14 mouse cellular contexts compared by ENCODE assay signal in the genomic region with DNA sequence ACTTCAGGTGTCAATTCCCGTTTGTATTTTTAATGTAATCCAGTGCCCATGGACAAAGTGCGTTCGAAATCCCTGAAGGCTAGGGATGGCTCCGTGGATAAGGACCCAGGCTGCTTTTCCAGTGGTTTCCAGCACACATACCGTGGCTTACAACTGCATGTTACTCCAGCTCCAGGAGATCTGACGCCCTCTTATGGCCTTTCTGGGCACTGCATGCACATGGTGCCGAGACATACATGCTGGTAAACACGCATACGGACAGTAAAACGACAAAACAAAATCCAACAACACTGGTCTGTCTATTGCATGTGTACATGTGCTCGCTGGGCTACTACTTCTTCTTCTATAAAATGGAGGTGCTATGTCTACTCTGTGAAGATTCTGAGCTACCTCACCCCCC.
DNase-seq lines count a peak whose midpoint lies in the region; ATAC-seq and TF ChIP-seq lines count a peak whose summit lies in the region.
"Had no signal": no experiment of that assay in that cellular context is flagged by ENCODE, and none has a peak within 500 bp of the region (broad histone marks: within the 10 kb centered on the region; RNA-seq: fewer than 3 reads in every experiment).

No protein-coding gene starts in this region.

- no peak overlapping the region for H3K4me2 ChIP-seq in heart, embryonic 13.5 days
- H3K4me2 ChIP-seq in embryonic facial prominence, embryonic 14.5 days (ENCODE audit: low read depth, low read length), result no peak overlapping the region
- H3K4me2 ChIP-seq in forebrain, embryonic 11.5 days (ENCODE audit: low read depth, low read length, severe bottlenecking), result no peak overlapping the region
- H3K4me2 ChIP-seq: embryonic facial prominence, embryonic 12.5 days; intestine, embryonic 15.5 days; neural tube, embryonic 12.5 days had no signal

- no peaks in the 10 kb centered on the region for H3K27me3 ChIP-seq in heart, embryonic 13.5 days (replicated peaks)
- H3K27me3 ChIP-seq in embryonic facial prominence, embryonic 14.5 days (replicated peaks; ENCODE audit: control insufficient read depth, insufficient read depth, low read length), result no peaks in the 10 kb centered on the region
- H3K27me3 ChIP-seq in forebrain, embryonic 11.5 days (ENCODE audit: control insufficient read depth, insufficient read depth, low read length), result no peaks in the 10 kb centered on the region
- H3K27me3 ChIP-seq: embryonic facial prominence, embryonic 12.5 days; intestine, embryonic 15.5 days; neural tube, embryonic 12.5 days had no signal

- peaks cover 44% of the 10 kb centered on the region for H3K4me1 ChIP-seq in heart, embryonic 13.5 days
- peaks cover 3% of the 10 kb centered on the region; the same call in 1 of the 2 replicates for H3K4me1 ChIP-seq in lung, adult 2 months (ENCODE audit: control insufficient read depth, insufficient read depth, low read length)
- no peaks in the 10 kb centered on the region for H3K4me1 ChIP-seq in ES-E14 (ENCODE audit: control insufficient read depth in 2 of 2, insufficient read depth in 2 of 2, low read length in 2 of 2, poor library complexity in 1 of 2)
- H3K4me1 ChIP-seq in embryonic facial prominence, embryonic 14.5 days (ENCODE audit: control insufficient read depth, insufficient read depth, low read length), result peaks cover 40% of the 10 kb centered on the region
- no peaks in the 10 kb centered on the region for H3K4me1 ChIP-seq in forebrain, embryonic 11.5 days (replicated peaks; ENCODE audit: control insufficient read depth, insufficient read depth, low read length)
- H3K4me1 ChIP-seq: midbrain, embryonic 10.5 days; neural tube, embryonic 12.5 days had no signal

- in situ Hi-C loops in ES-E14 (cut with MboI; ENCODE audit: low sequenced_read_pairs in 2 of 2, unreplicated experiment in 2 of 2), result no loop called here

- no peaks in the 10 kb centered on the region for H3K36me3 ChIP-seq in heart, embryonic 13.5 days
- H3K36me3 ChIP-seq in ES-E14 (ENCODE audit: control insufficient read depth, insufficient read depth, low read length, poor library complexity, severe bottlenecking), result no peaks in the 10 kb centered on the region
- H3K36me3 ChIP-seq in embryonic facial prominence, embryonic 14.5 days (ENCODE audit: control insufficient read depth, insufficient read depth, low read length), result no peaks in the 10 kb centered on the region
- H3K36me3 ChIP-seq in forebrain, embryonic 11.5 days (ENCODE audit: control insufficient read depth, insufficient read depth, low read length), result no peaks in the 10 kb centered on the region
- H3K36me3 ChIP-seq: intestine, embryonic 15.5 days; midbrain, embryonic 10.5 days; neural tube, embryonic 12.5 days had no signal

- DNase-seq in heart, adult 8-10 months (ENCODE audit: low spot score), result no peak
- DNase-seq in lung, adult 2 months, result no peak
- DNase-seq in lung, adult 18-20 months, result no peak
- DNase-seq in ES-E14 (ENCODE audit: low read depth, low spot score), result peak; percentile 19
- no peak for DNase-seq in embryonic facial prominence, embryonic 14.5 days (ENCODE audit: low spot score)
- DNase-seq in forebrain, embryonic 11.5 days (ENCODE audit: low spot score), result no peak
- DNase-seq in gastrocnemius, postnatal 10 days, result no peak
- DNase-seq: cerebellum, adult 9-10 months; layer of hippocampus, adult 9-11 months had no signal

- no peak overlapping the region for H3K9ac ChIP-seq in heart, embryonic 13.5 days
- H3K9ac ChIP-seq in ES-E14 (ENCODE audit: insufficient read depth, low read depth, low read length, poor library complexity, severe bottlenecking), result no peak overlapping the region
- H3K9ac ChIP-seq in embryonic facial prominence, embryonic 14.5 days (ENCODE audit: low read depth, low read length), result no peak overlapping the region
- H3K9ac ChIP-seq in forebrain, embryonic 11.5 days (ENCODE audit: low read length), result no peak overlapping the region
- H3K9ac ChIP-seq: embryonic facial prominence, embryonic 12.5 days; intestine, embryonic 15.5 days; neural tube, embryonic 12.5 days had no signal

- TF ChIP-seq CTCF in lung, adult 2 months (IDR thresholded peaks at IDR 0.05; ENCODE audit: insufficient read depth, low read length), result peak; percentile 22

- no peak for ATAC-seq in heart, embryonic 13.5 days (ENCODE audit: extremely low read depth, insufficient number of reproducible peaks, low FRiP score, low TSS enrichment)
- ATAC-seq in embryonic facial prominence, embryonic 14.5 days (ENCODE audit: low read depth), result no peak
- no peak for ATAC-seq in forebrain, embryonic 11.5 days (replicated peaks; ENCODE audit: low FRiP score)

- H3K9me3 ChIP-seq in heart, embryonic 13.5 days, result no peaks in the 10 kb centered on the region
- H3K9me3 ChIP-seq in ES-E14 (ENCODE audit: control insufficient read depth, insufficient read depth, low read depth, low read length), result no peaks in the 10 kb centered on the region
- no peaks in the 10 kb centered on the region for H3K9me3 ChIP-seq in embryonic facial prominence, embryonic 14.5 days (ENCODE audit: control insufficient read depth, low read length)
- no peaks in the 10 kb centered on the region for H3K9me3 ChIP-seq in forebrain, embryonic 11.5 days (ENCODE audit: control insufficient read depth, low read length)
- H3K9me3 ChIP-seq: embryonic facial prominence, embryonic 12.5 days; intestine, embryonic 15.5 days; midbrain, embryonic 10.5 days; neural tube, embryonic 12.5 days had no signal

- 88% methylated on average over 11 of the region's 11 CpGs for WGBS in heart, embryonic 13.5 days
- WGBS in lung, adult 2 months, result 94% methylated on average over 11 of the region's 11 CpGs
- WGBS in embryonic facial prominence, embryonic 14.5 days, result 92% methylated on average over 11 of the region's 11 CpGs
- WGBS in forebrain, embryonic 11.5 days, result 93% methylated on average over 11 of the region's 11 CpGs

- H3K4me3 ChIP-seq in heart, embryonic 13.5 days, result no peak overlapping the region
- H3K4me3 ChIP-seq in lung, adult 2 months (replicated peaks; ENCODE audit: extremely low read depth, low read depth, low read length), result no peak overlapping the region
- no peak overlapping the region for H3K4me3 ChIP-seq in ES-E14 (ENCODE audit: insufficient read depth in 1 of 2, low read depth in 1 of 2, low read length in 2 of 2, poor library complexity in 1 of 2, severe bottlenecking in 1 of 2)
- no peak overlapping the region for H3K4me3 ChIP-seq in embryonic facial prominence, embryonic 14.5 days (ENCODE audit: low read depth, low read length)
- no peak overlapping the region for H3K4me3 ChIP-seq in forebrain, embryonic 11.5 days (ENCODE audit: low read depth, low read length)
- H3K4me3 ChIP-seq: embryonic facial prominence, embryonic 12.5 days; intestine, embryonic 15.5 days; midbrain, embryonic 10.5 days; neural tube, embryonic 12.5 days had no signal

- H3K27ac ChIP-seq in heart, embryonic 13.5 days (replicated peaks), result 0 out of 2 replicates have a peak overlapping the region, but pooled peaks have one; percentile 93
- H3K27ac ChIP-seq in ES-E14 (ENCODE audit: insufficient read depth, low read depth, low read length, poor library complexity, severe bottlenecking), result no peak overlapping the region
- H3K27ac ChIP-seq in embryonic facial prominence, embryonic 14.5 days (replicated peaks; ENCODE audit: low read depth, low read length), result peak overlapping the region; percentile 61; the same call in 1 of the 2 replicates
- H3K27ac ChIP-seq in forebrain, embryonic 11.5 days (ENCODE audit: low read depth, low read length), result no peak overlapping the region
- H3K27ac ChIP-seq: embryonic facial prominence, embryonic 12.5 days; midbrain, embryonic 10.5 days; neural tube, embryonic 12.5 days had no signal

- TF ChIP-seq POLR2A in lung, adult 2 months (IDR thresholded peaks at IDR 0.05; ENCODE audit: borderline replicate concordance, extremely low read depth, low read depth, low read length), result no peak

TF ChIP-seq in ES-E14, 5 proteins besides CTCF, POLR2A, EP300 and RAD21:
- TF ChIP-seq ZC3H11A (IDR thresholded peaks at IDR 0.05; ENCODE audit: borderline replicate concordance, low read depth, low read length) (0 out of 2 replicates have a peak, but pooled peaks have one; percentile 5), CHD2 (IDR thresholded peaks at IDR 0.05; ENCODE audit: low read depth, low read length) (no peak)

Comparison
In these comparisons a context has a peak if more than half of its experiments do, and no peak if none do; other contexts are left out.
1. H3K27ac ChIP-seq: peak in heart, embryonic 13.5 days (single experiment) and embryonic facial prominence, embryonic 14.5 days (single experiment); none in ES-E14 (single experiment) and forebrain, embryonic 11.5 days (single experiment).